Mouse (Mus musculus) left cerebral cortex, adult 2 months (tissue): ENCODE measurements around the gene Gm21812. TPM values are rescaled to one million over a fixed set of nuclear protein-coding genes. Genes with fewer than 3 reads are reported as not detected.
"Not testable (repeated sequence)": the region's sequence is repeated elsewhere in the genome, so short reads cannot be mapped to it uniquely, and the experiment has no call there.

Source experiments
- DNase-seq, 2 experiments: peaks; one replicate each; pipeline ENCODE4 v3.0.0; 2021 to 2022; ENCODE audit warnings: low spot score in 2 of 2, mixed read lengths in 1 of 2; ENCODE audit errors: extremely low spot score in 1 of 2
- H3K27ac ChIP-seq: fragments of 200-600 bp; 2 replicates; pipeline ENCODE4 v1.8.1; 2022
- H3K4me3 ChIP-seq: fragments of 200-600 bp; 2 replicates; pipeline ENCODE4 v1.8.1; 2022
- intact Hi-C: fragments of 180-260 bp; cut with DNase I; formaldehyde crosslinking; loops from one replicate; pipeline ENCODE4 v1.15.1; 2025
- long read RNA-seq, 2 experiments: library from polyadenylated mRNA; stranded (forward); transcript quantifications; one replicate each; pipeline ENCODE4 v2.0.0; 2021; ENCODE audit warnings: borderline mapping rate in 2 of 2
- total RNA-seq, 2 experiments: library from RNA; stranded (reverse); gene quantifications; 2 replicates each; pipeline ENCODE4 v1.2.3; 2021

The Gm21812 gene
- total RNA-seq: not detected
- long read RNA-seq, experiment 1: 0 reads
- long read RNA-seq, experiment 2: 0 reads

DNA sequence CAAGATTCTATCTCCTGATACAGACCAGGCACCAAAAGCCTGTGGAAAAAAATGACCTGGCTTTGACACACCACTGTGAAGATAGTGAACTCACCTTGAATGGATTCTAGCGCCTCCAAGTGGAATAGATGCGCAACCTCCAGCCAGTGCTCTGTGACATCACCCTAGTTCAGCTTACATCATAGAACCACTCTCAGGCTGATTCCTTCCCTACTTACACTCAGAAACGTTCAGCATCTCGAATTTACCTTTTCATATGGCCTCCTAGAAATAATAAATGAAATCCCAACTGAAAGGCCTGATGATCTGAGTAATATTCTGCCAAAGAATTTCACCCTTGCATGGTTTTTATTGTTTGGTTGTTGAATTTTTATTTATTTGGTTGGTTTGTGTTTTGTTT, at the start of gene Gm21812:
Gene Gm21812, minus strand, starts transcription at position 101 of the 400 bp plus-strand sequence.
- DNase-seq, intact Hi-C loops, H3K27ac ChIP-seq, H3K4me3 ChIP-seq: not testable (repeated sequence)

Other genes with a start within 250 kb of the Gm21812 start
- not detected for gene Gm21292, start 213.3 kb downstream of the Gm21812 start, total RNA-seq
- gene Gm21721, start 145.0 kb downstream of the Gm21812 start, total RNA-seq: not detected
- not detected for gene Gm21874, start 69.0 kb upstream of the Gm21812 start, total RNA-seq